Mouse (Mus musculus) limb, embryonic 11.5 days (tissue): ENCODE data around the gene Ttll11. TPM values are rescaled to one million over a fixed set of nuclear protein-coding genes. Genes with fewer than 3 reads are reported as not detected.

Experiments used
- ATAC-seq: fragments of 200-750 bp; cut with Nextera tagmentation; 2 replicates; pipeline ENCODE4 v1.8.0; 2017; ENCODE audit warnings: low read depth; ENCODE audit not compliant: insufficient number of reproducible peaks, low FRiP score, low TSS enrichment
- DNase-seq: peaks from one replicate; pipeline ENCODE4 v3.0.0-alpha.2; 2015; ENCODE audit warnings: low spot score
- H3K27ac ChIP-seq: fragments of 300-500 bp; sonication (generic); replicated peaks from 2 replicates; pipeline ENCODE4 v1.5.1; 2014; ENCODE audit warnings: low read depth, mild to moderate bottlenecking, low read length
- H3K27me3 ChIP-seq: fragments of 300-500 bp; sonication (generic); 2 replicates; pipeline ENCODE4 v1.6.1; 2014; ENCODE audit warnings: mild to moderate bottlenecking, low read length, mixed read lengths; ENCODE audit not compliant: control insufficient read depth, insufficient read depth
- H3K36me3 ChIP-seq: fragments of 300-500 bp; sonication (generic); 2 replicates; pipeline ENCODE4 v1.6.1; 2014; ENCODE audit warnings: mild to moderate bottlenecking, low read length, moderate library complexity, mixed read lengths; ENCODE audit not compliant: control insufficient read depth, insufficient read depth
- H3K4me1 ChIP-seq: fragments of 300-500 bp; sonication (generic); 2 replicates; pipeline ENCODE4 v1.6.1; 2014; ENCODE audit warnings: low read length, mixed read lengths; ENCODE audit not compliant: control insufficient read depth, insufficient read depth
- H3K4me2 ChIP-seq: fragments of 300-500 bp; sonication (generic); 2 replicates; pipeline ENCODE4 v1.6.1; 2014; ENCODE audit warnings: low read depth, mild to moderate bottlenecking, moderate library complexity; ENCODE audit not compliant: severe bottlenecking
- H3K4me3 ChIP-seq: fragments of 300-500 bp; sonication (generic); 2 replicates; pipeline ENCODE4 v1.5.1; 2014; ENCODE audit warnings: low read depth, low read length
- H3K9ac ChIP-seq: fragments of 300-500 bp; sonication (generic); 2 replicates; pipeline ENCODE4 v1.6.1; 2014; ENCODE audit warnings: mild to moderate bottlenecking, low read length
- H3K9me3 ChIP-seq: fragments of 300-500 bp; sonication (generic); 2 replicates; pipeline ENCODE4 v1.6.1; 2016; ENCODE audit warnings: low read length; ENCODE audit not compliant: control insufficient read depth
- WGBS: fragments of 180-500 bp; shearing (Covaris S2); extraction: QIAGEN DNeasy Blood & Tissue Kit; methylation state at CpG from one replicate; pipeline ENCODE4 v1.1.7; 2014; 5-methylcytosine and 5-hydroxymethylcytosine counted together
- polyA plus RNA-seq: library from polyadenylated mRNA; unstranded; fragments of >200 nt; fragmentation: Nextera tagmentation; extraction: Ambion mirVana; gene quantifications from 2 replicates; pipeline ENCODE4 v1.2.1, GENCODE M21; 2014

The Ttll11 gene
- polyA plus RNA-seq, 1 experiment from 2014 or later, result 0.97 TPM

- 31% methylated on average over 5 of the region's 5 CpGs for WGBS
Measured at GRCm38 (mm10) chr2:35854877-35855276, 124.8 kb downstream of the Ttll11 start.

GRCm38 (mm10) chr2:35852971-35853370 lies 126.7 kb downstream of the Ttll11 start:
- Histone ChIP-seq H3K4me1 (peaks cover 22% of the 10 kb centered on the region), H3K4me3 (no peak overlapping the region), H3K27ac (no peak overlapping the region), H3K9me3 (no peaks in the 10 kb centered on the region), H3K27me3 (no peaks in the 10 kb centered on the region), H3K36me3 (no peaks in the 10 kb centered on the region), H3K9ac (no peak overlapping the region), H3K4me2 (no peak overlapping the region)
- ATAC-seq (no peak), DNase-seq (no peak)
- WGBS, result 73% methylated on average over 4 of the region's 4 CpGs

More at GRCm38 (mm10) chr2:35854877-35855276, 124.8 kb downstream of the Ttll11 start:
- H3K9ac ChIP-seq, result no peak overlapping the region
- DNase-seq (no peak), ATAC-seq (no peak)
- H3K9me3 ChIP-seq, result no peaks in the 10 kb centered on the region
- no peak overlapping the region for H3K27ac ChIP-seq
- H3K4me3 ChIP-seq, result no peak overlapping the region
- H3K4me1 ChIP-seq, result peaks cover 19% of the 10 kb centered on the region
- H3K4me2 ChIP-seq, result no peak overlapping the region
- no peaks in the 10 kb centered on the region for H3K27me3 ChIP-seq
- no peaks in the 10 kb centered on the region for H3K36me3 ChIP-seq

- 56% methylated on average over 3 of the region's 3 CpGs for WGBS
- ATAC-seq (no peak), DNase-seq (no peak)
- H3K27ac ChIP-seq, result no peak overlapping the region
- H3K27me3 ChIP-seq, result no peaks in the 10 kb centered on the region
- peak overlapping the region; percentile 4; the same call in 1 of the 2 replicates for H3K4me2 ChIP-seq
- peaks cover 22% of the 10 kb centered on the region for H3K4me1 ChIP-seq
- no peaks in the 10 kb centered on the region for H3K9me3 ChIP-seq
- H3K9ac ChIP-seq, result no peak overlapping the region
- H3K36me3 ChIP-seq, result no peaks in the 10 kb centered on the region
- no peak overlapping the region for H3K4me3 ChIP-seq
Measured at GRCm38 (mm10) chr2:35852164-35852509, 127.6 kb downstream of the Ttll11 start.

GRCm38 (mm10) chr2:35851420-35852163 lies 128.1 kb downstream of the Ttll11 start:
- Histone ChIP-seq H3K9me3 (no peaks in the 10 kb centered on the region), H3K4me3 (no peak overlapping the region), H3K4me1 (peaks cover 22% of the 10 kb centered on the region), H3K36me3 (no peaks in the 10 kb centered on the region), H3K27ac (no peak overlapping the region), H3K27me3 (no peaks in the 10 kb centered on the region), H3K4me2 (peak overlapping the region; percentile 4; the same call in 1 of the 2 replicates), H3K9ac (no peak overlapping the region)
- no peak for ATAC-seq
- WGBS, result 20% methylated on average over 17 of the region's 17 CpGs
- no peak for DNase-seq

GRCm38 (mm10) chr2:35849632-35850230 lies 130.0 kb downstream of the Ttll11 start:
- Histone ChIP-seq H3K27me3 (no peaks in the 10 kb centered on the region), H3K4me2 (no peak overlapping the region), H3K27ac (no peak overlapping the region), H3K4me3 (no peak overlapping the region), H3K9ac (no peak overlapping the region), H3K4me1 (peaks cover 33% of the 10 kb centered on the region), H3K36me3 (no peaks in the 10 kb centered on the region), H3K9me3 (no peaks in the 10 kb centered on the region)
- ATAC-seq (0 out of 2 replicates have a peak, but pooled peaks have one; percentile 35), DNase-seq (peak; percentile 52)
- 20% methylated on average over 10 of the region's 10 CpGs for WGBS

- H3K27me3 ChIP-seq, result no peaks in the 10 kb centered on the region
- no peak overlapping the region for H3K4me3 ChIP-seq
- H3K9ac ChIP-seq, result no peak overlapping the region; the same call in 1 of the 2 replicates
- peaks cover 51% of the 10 kb centered on the region for H3K4me1 ChIP-seq
- DNase-seq, result no peak
- 48% methylated on average over 11 of the region's 11 CpGs for WGBS
- no peaks in the 10 kb centered on the region for H3K36me3 ChIP-seq
- H3K27ac ChIP-seq, result no peak overlapping the region
- ATAC-seq, result no peak
- H3K9me3 ChIP-seq, result no peaks in the 10 kb centered on the region
- no peak overlapping the region for H3K4me2 ChIP-seq
Measured at GRCm38 (mm10) chr2:35845611-35846504, 133.9 kb downstream of the Ttll11 start.

- ATAC-seq, result peak; percentile 78
- peak overlapping the region; percentile 59; the same call in 1 of the 2 replicates for H3K27ac ChIP-seq
- 8% methylated on average over 13 of the region's 13 CpGs for WGBS
Measured at GRCm38 (mm10) chr2:35843896-35844690, 135.6 kb downstream of the Ttll11 start.

More at GRCm38 (mm10) chr2:35843896-35844690, 135.6 kb downstream of the Ttll11 start:
- Histone ChIP-seq H3K9ac (no peak overlapping the region), H3K4me1 (peaks cover 45% of the 10 kb centered on the region), H3K4me3 (no peak overlapping the region), H3K27me3 (no peaks in the 10 kb centered on the region), H3K9me3 (no peaks in the 10 kb centered on the region), H3K36me3 (no peaks in the 10 kb centered on the region), H3K4me2 (peak overlapping the region; percentile 17; the same call in 1 of the 2 replicates)
- peak; percentile 80 for DNase-seq
